In the genomic region with DNA sequence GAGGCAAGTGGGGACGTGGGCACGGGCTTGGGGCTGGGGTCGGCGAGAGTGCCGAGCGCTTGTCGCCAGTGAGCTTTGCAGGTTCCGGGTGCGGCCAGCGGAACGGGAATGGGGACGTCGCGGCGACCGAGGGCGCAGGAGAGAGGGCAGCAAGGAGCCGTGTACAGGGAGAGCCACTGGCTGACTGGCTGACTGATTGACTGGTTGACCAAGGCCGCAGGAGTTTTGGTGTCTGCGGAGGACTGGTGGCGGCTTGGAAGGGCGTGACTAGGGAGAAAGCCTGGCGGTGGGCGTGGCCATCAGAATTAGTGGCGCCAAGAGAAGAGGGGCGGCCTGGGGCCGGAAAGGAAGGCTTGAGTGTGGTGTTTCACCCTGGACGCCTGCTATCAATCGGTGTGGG, we compare ENCODE assay signal across 8 mouse cellular contexts. TPM values are rescaled to one million over a fixed set of nuclear protein-coding genes. Genes with fewer than 3 reads are reported as not detected.
DNase-seq lines count a peak whose midpoint lies in the region; ATAC-seq and TF ChIP-seq lines count a peak whose summit lies in the region.
"Not testable (repeated sequence)": the region's sequence is repeated elsewhere in the genome, so short reads cannot be mapped to it uniquely, and the experiment has no call there.

No protein-coding gene starts in this region.

- H3K27me3 ChIP-seq in C2C12 (ENCODE audit: control insufficient read depth, insufficient read depth, insufficient read length); heart, embryonic 14.5 days (ENCODE audit: control insufficient read depth, insufficient read depth, low read length); intestine, embryonic 16.5 days (replicated peaks; ENCODE audit: control insufficient read depth, insufficient read depth, low read length): not testable (repeated sequence)

- peak overlapping the region; percentile 84 for H3K9ac ChIP-seq in heart, embryonic 14.5 days (ENCODE audit: low read length)
- peak overlapping the region; percentile 85; the same call in 1 of the 2 replicates for H3K9ac ChIP-seq in intestine, embryonic 16.5 days (ENCODE audit: low read depth, low read length)

- H3K4me3 ChIP-seq in C2C12 (ENCODE audit: insufficient read depth, poor library complexity, severe bottlenecking), result peak overlapping the region; percentile 37
- peak overlapping the region; percentile 78 to 89 for H3K4me3 ChIP-seq in heart, embryonic 14.5 days (ENCODE audit: control insufficient read depth in 1 of 2, insufficient read depth in 1 of 2, low read depth in 1 of 2, low read length in 2 of 2)
- peak overlapping the region; percentile 74 for H3K4me3 ChIP-seq in intestine, embryonic 16.5 days (ENCODE audit: low read length)

- H3K36me3 ChIP-seq in C2C12 (ENCODE audit: control insufficient read depth, insufficient read depth), result peaks cover 32% of the 10 kb centered on the region
- H3K36me3 ChIP-seq in heart, embryonic 14.5 days (ENCODE audit: control insufficient read depth, insufficient read depth, low read length), result peaks cover 51% of the 10 kb centered on the region
- H3K36me3 ChIP-seq in intestine, embryonic 16.5 days (ENCODE audit: control insufficient read depth, insufficient read depth, low read length), result not testable (repeated sequence)

- WGBS in heart, embryonic 14.5 days, result 3% methylated on average over 13 of the region's 29 CpGs
- WGBS in intestine, embryonic 16.5 days, result 1% methylated on average over 13 of the region's 29 CpGs

- peak overlapping the region; percentile 84 for H3K4me2 ChIP-seq in heart, embryonic 14.5 days (ENCODE audit: low read length)
- 0 out of 2 replicates have a peak overlapping the region, but pooled peaks have one; percentile 9 for H3K4me2 ChIP-seq in intestine, embryonic 16.5 days (ENCODE audit: low read depth, low read length)

- peak overlapping the region; percentile 49 to 89; a peak in 3 of 4 replicates for H3K27ac ChIP-seq in heart, embryonic 14.5 days (replicated peaks in 1 of 2; ENCODE audit: control insufficient read depth in 1 of 2, insufficient read depth in 1 of 2, low read depth in 2 of 2, low read length in 2 of 2)
- not testable (repeated sequence) for H3K27ac ChIP-seq in intestine, embryonic 16.5 days (ENCODE audit: low read length)

- peaks cover 33% of the 10 kb centered on the region for H3K79me2 ChIP-seq in C2C12 (ENCODE audit: control insufficient read depth, insufficient read depth)

- DNase-seq in liver, result peak; percentile 9

- not testable (repeated sequence) for TF ChIP-seq CTCF in C2C12 (IDR thresholded peaks at IDR 0.05; ENCODE audit: control insufficient read depth, insufficient read depth, insufficient read length)

- H3ac ChIP-seq in C2C12 (ENCODE audit: control insufficient read depth, insufficient read length, low read depth), result not testable (repeated sequence)

- H3K4me1 ChIP-seq in heart, embryonic 14.5 days (ENCODE audit: control insufficient read depth in 2 of 2, insufficient read depth in 2 of 2, low read length in 2 of 2); intestine, embryonic 16.5 days (ENCODE audit: control insufficient read depth, insufficient read depth, low read length): not testable (repeated sequence)

- ATAC-seq in cerebellum, adult (ENCODE audit: insufficient number of reproducible peaks, low FRiP score, low TSS enrichment), result 0 out of 2 replicates have a peak, but pooled peaks have one; percentile 13
- peak; percentile 65 for ATAC-seq in erythroid progenitor cell, adult 5-6 weeks (replicated peaks; ENCODE audit: low FRiP score, poor library complexity, severe bottlenecking)
- peak; percentile 51 for ATAC-seq in heart, embryonic 14.5 days (ENCODE audit: insufficient number of reproducible peaks, insufficient read depth, low FRiP score, low read depth)
- ATAC-seq in intestine, embryonic 16.5 days, result peak; percentile 72
- ATAC-seq in megakaryocyte-erythroid progenitor cell, adult 5-6 weeks (replicated peaks; ENCODE audit: low FRiP score, low TSS enrichment, poor library complexity, severe bottlenecking), result peak; percentile 74
- 0 out of 2 replicates have a peak, but pooled peaks have one; percentile 11 for ATAC-seq in neutrophil, adult 5-6 weeks (ENCODE audit: extremely low read depth, insufficient number of reproducible peaks, low FRiP score, poor library complexity, severe bottlenecking)

- not testable (repeated sequence) for H3K9me3 ChIP-seq in heart, embryonic 14.5 days (ENCODE audit: control insufficient read depth, low read length); intestine, embryonic 16.5 days (ENCODE audit: control insufficient read depth, low read length)

- H3K79me3 ChIP-seq in C2C12 (ENCODE audit: low read depth), result peaks cover 17% of the 10 kb centered on the region

RNA-seq across cellular contexts. Expression of a gene that starts 0.4 kb away (rescaled TPM):
- polyA plus RNA-seq in C2C12 (2012; fragmentation: generic; extraction: Trizol), result 3.0 TPM
- 5.9 and 8.6 TPM in 2 replicates for total RNA-seq in erythroid progenitor cell, adult 5-6 weeks (2015; ENCODE audit: low replicate concordance)
- 5.1 and 7.1 TPM in 2 replicates for total RNA-seq in erythroid progenitor cell, adult 5-6 weeks (2017; ENCODE audit: low replicate concordance)
- polyA plus RNA-seq in heart, embryonic 14.5 days (2014; fragmentation: Nextera tagmentation; extraction: Ambion mirVana), result 3.3 and 4.2 TPM in 2 replicates
- 5.2 and 5.3 TPM in 2 replicates for polyA plus RNA-seq in intestine, embryonic 16.5 days (2015; fragmentation: Nextera tagmentation; extraction: Ambion mirVana)
- 5.9 and 6.3 TPM in 2 replicates for total RNA-seq in megakaryocyte-erythroid progenitor cell, adult 5-6 weeks (2014; fragmentation: Nextera tagmentation)
- 1.7 and 5.9 TPM in 2 replicates for total RNA-seq in megakaryocyte-erythroid progenitor cell, adult 5-6 weeks (2017)
- total RNA-seq in neutrophil, adult 5-6 weeks (2017), result 7.2 and 8.2 TPM in 2 replicates

RNA-seq across cellular contexts. Expression of a gene that starts 1.9 kb away (rescaled TPM):
- polyA plus RNA-seq in C2C12 (2012; fragmentation: generic; extraction: Trizol), result 73.4 TPM
- total RNA-seq in erythroid progenitor cell, adult 5-6 weeks (2015; ENCODE audit: low replicate concordance), result 174 and 196 TPM in 2 replicates
- 133 and 162 TPM in 2 replicates for total RNA-seq in erythroid progenitor cell, adult 5-6 weeks (2017; ENCODE audit: low replicate concordance)
- 53.4 and 57.5 TPM in 2 replicates for polyA plus RNA-seq in heart, embryonic 14.5 days (2014; fragmentation: Nextera tagmentation; extraction: Ambion mirVana)
- polyA plus RNA-seq in intestine, embryonic 16.5 days (2015; fragmentation: Nextera tagmentation; extraction: Ambion mirVana), result 64.3 and 77.6 TPM in 2 replicates
- 164 and 210 TPM in 2 replicates for total RNA-seq in megakaryocyte-erythroid progenitor cell, adult 5-6 weeks (2014; fragmentation: Nextera tagmentation)
- total RNA-seq in megakaryocyte-erythroid progenitor cell, adult 5-6 weeks (2017), result 125 and 135 TPM in 2 replicates
- total RNA-seq in neutrophil, adult 5-6 weeks (2017), result 8.5 and 8.6 TPM in 2 replicates

RNA-seq across cellular contexts. Expression of a gene that starts 45.5 kb away (rescaled TPM):
- 0.20 TPM for polyA plus RNA-seq in C2C12 (2012; fragmentation: generic; extraction: Trizol)
- total RNA-seq in erythroid progenitor cell, adult 5-6 weeks (2015; ENCODE audit: low replicate concordance), result 6.7 and 14.8 TPM in 2 replicates
- total RNA-seq in erythroid progenitor cell, adult 5-6 weeks (2017; ENCODE audit: low replicate concordance), result 6.1 and 8.9 TPM in 2 replicates
- polyA plus RNA-seq in heart, embryonic 14.5 days (2014; fragmentation: Nextera tagmentation; extraction: Ambion mirVana), result 0.38 and 0.55 TPM in 2 replicates
- polyA plus RNA-seq in intestine, embryonic 16.5 days (2015; fragmentation: Nextera tagmentation; extraction: Ambion mirVana), result 0.57 and 0.71 TPM in 2 replicates
- total RNA-seq in megakaryocyte-erythroid progenitor cell, adult 5-6 weeks (2014; fragmentation: Nextera tagmentation), result 10.9 and 11.4 TPM in 2 replicates
- 11.5 and 13.6 TPM in 2 replicates for total RNA-seq in megakaryocyte-erythroid progenitor cell, adult 5-6 weeks (2017)
- total RNA-seq in neutrophil, adult 5-6 weeks (2017), result 0.23 and 0.37 TPM in 2 replicates

Comparison
In these comparisons a context has a peak if more than half of its experiments do, and no peak if none do; other contexts are left out.
1. ATAC-seq: peak in every context shown above with its lines; median percentile 74 in megakaryocyte-erythroid progenitor cell, adult 5-6 weeks; 72 in intestine, embryonic 16.5 days; 65 in erythroid progenitor cell, adult 5-6 weeks; 51 in heart, embryonic 14.5 days; 13 in cerebellum, adult; 11 in neutrophil, adult 5-6 weeks.
2. RNA of a gene that starts 1.9 kb away (total RNA-seq): 125 to 210 TPM in megakaryocyte-erythroid progenitor cell, adult 5-6 weeks and 133 to 196 TPM in erythroid progenitor cell, adult 5-6 weeks; 8.5 to 8.6 TPM in neutrophil, adult 5-6 weeks; every median in the first group is over 10 times any median in the second.
3. Peak in every context shown above with its lines, with median percentiles within 50 percentile points of each other: H3K4me3 ChIP-seq.